Mouse (Mus musculus): ENCODE data around the gene Snx9. TPM values are rescaled to one million over a fixed set of nuclear protein-coding genes. Genes with fewer than 3 reads are reported as not detected.

Gene Snx9
- total and polyA plus RNA-seq, 3 experiments = 12.9 to 22.8 TPM; not detected in 1

DNA sequence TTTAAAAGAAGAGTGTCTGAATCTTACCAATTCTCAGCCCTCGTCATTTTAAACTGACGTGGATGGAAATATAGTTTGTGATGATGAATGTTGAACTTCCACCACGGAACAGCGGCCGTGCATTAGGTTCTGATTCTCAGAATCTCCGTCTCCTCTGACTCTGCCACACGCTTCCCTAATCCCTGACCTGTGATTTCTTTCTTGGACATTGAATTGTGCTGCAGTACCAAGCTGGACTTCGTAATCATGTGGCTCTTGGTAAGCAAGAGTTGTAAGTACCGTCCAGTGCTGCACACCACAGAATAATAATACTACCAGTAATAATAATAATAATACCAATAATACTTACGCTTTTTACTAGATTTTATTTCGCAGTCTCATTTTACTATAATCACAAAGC is 29.6 kb downstream of the Snx9 start:
- no peak for DNase-seq (ENCODE audit: low read depth, low spot score)
- Histone ChIP-seq H3K4me3 (ENCODE audit: control insufficient read depth in 1 of 2, insufficient read depth in 1 of 2, low read depth in 2 of 2, low read length in 2 of 2) (no peak overlapping the region), H3K36me3 (ENCODE audit: control insufficient read depth in 1 of 2, insufficient read depth in 2 of 2, low read length in 2 of 2) (no peaks in the 10 kb centered on the region; a peak in 1 of 4 replicates), H3K27ac (ENCODE audit: control insufficient read depth, low read depth, low read length) (no peak overlapping the region), H3K79me2 (ENCODE audit: control insufficient read depth, insufficient read depth, low read length, poor library complexity) (peaks cover 3% of the 10 kb centered on the region; the same call in 1 of the 2 replicates), H3K27me3 (ENCODE audit: control insufficient read depth in 1 of 2, insufficient read depth in 2 of 2, low read length in 2 of 2) (no peaks in the 10 kb centered on the region), H3K4me1 (ENCODE audit: control insufficient read depth in 1 of 2, insufficient read depth in 2 of 2, low read length in 2 of 2) (peaks cover 0 to 8% of the 10 kb centered on the region in 2 experiments; a peak in 2 of 4 replicates), H3K9me3 (replicated peaks; ENCODE audit: insufficient read depth, low read length) (no peaks in the 10 kb centered on the region), H3K9ac (ENCODE audit: control insufficient read depth, low read depth, low read length, poor library complexity, severe bottlenecking) (no peak overlapping the region)
- TF ChIP-seq ZNF384 (IDR thresholded peaks at IDR 0.05; ENCODE audit: low read depth, low read length) (no peak), JUND (IDR thresholded peaks at IDR 0.05; ENCODE audit: low read depth, low read length) (no peak), MAX (IDR thresholded peaks at IDR 0.05; ENCODE audit: low read length) (no peak)

DNA sequence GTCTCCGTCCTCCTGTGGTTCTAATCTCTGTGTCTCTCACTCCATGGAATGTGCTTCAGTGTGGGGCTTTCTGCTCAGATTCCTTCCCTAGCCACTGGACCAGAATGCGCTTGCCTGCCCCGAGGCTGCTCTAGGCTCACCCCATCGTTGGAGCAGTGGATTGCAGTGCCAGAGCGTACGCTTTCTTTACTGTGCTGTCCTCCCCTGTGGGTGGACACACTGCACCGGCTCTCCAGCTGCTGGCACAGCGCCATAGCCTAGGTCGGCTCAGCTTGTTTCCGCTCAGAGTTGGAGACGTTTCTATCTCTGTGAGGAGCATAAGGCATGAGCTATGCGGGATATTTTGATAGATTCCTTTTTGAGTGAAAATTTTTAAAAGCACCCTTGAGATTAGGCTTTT is 31.4 kb downstream of the Snx9 start:
- Histone ChIP-seq H3K27me3 (ENCODE audit: control insufficient read depth in 1 of 2, insufficient read depth in 2 of 2, low read length in 2 of 2) (no peaks in the 10 kb centered on the region), H3K9ac (ENCODE audit: control insufficient read depth, low read depth, low read length, poor library complexity, severe bottlenecking) (no peak overlapping the region), H3K4me1 (ENCODE audit: control insufficient read depth in 1 of 2, insufficient read depth in 2 of 2, low read length in 2 of 2) (peaks cover 0 to 8% of the 10 kb centered on the region in 2 experiments; a peak in 2 of 4 replicates)

DNA sequence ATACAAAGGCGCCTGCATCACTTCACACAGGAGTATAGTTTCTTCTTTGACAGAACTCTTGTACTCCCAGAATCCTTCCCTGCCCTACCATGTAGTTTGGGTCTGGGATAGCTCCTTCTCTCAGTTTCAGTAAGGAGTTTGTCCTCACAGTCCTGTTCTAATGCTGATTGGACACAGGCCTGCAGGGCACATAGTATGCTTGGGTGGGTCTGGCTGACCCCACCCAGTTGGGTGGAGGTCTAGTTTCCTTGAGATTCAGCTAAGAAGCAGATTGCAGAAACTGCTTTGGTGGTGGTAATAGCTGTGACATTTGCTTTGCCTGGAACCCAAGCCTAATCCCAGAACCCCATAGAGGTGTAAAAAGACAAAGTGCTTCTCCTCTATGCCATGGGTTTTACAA is 33.4 kb downstream of the Snx9 start:
- DNase-seq (ENCODE audit: low read depth, low spot score) = no peak
- no peak overlapping the region for H3K27ac ChIP-seq (ENCODE audit: control insufficient read depth, low read depth, low read length)
- H3K9me3 ChIP-seq (replicated peaks; ENCODE audit: insufficient read depth, low read length) = no peaks in the 10 kb centered on the region
- no peak overlapping the region for H3K9ac ChIP-seq (ENCODE audit: control insufficient read depth, low read depth, low read length, poor library complexity, severe bottlenecking)
- peaks cover 3% of the 10 kb centered on the region; the same call in 1 of the 2 replicates for H3K79me2 ChIP-seq (ENCODE audit: control insufficient read depth, insufficient read depth, low read length, poor library complexity)
- no peak for TF ChIP-seq CHD2 (IDR thresholded peaks at IDR 0.05; ENCODE audit: low read length)
- no peak for TF ChIP-seq ZC3H11A (IDR thresholded peaks at IDR 0.05; ENCODE audit: low read depth, low read length)
- TF ChIP-seq ZNF384 (IDR thresholded peaks at IDR 0.05; ENCODE audit: low read depth, low read length) = no peak
- TF ChIP-seq E2F4 (IDR thresholded peaks at IDR 0.05; ENCODE audit: borderline replicate concordance, low read depth, low read length) = no peak
- TF ChIP-seq TCF12 (IDR thresholded peaks at IDR 0.05; ENCODE audit: low read depth, low read length) = no peak
- no peak for TF ChIP-seq SMC3 (IDR thresholded peaks at IDR 0.05; ENCODE audit: low read depth, low read length)
- TF ChIP-seq MAFK (IDR thresholded peaks at IDR 0.05; ENCODE audit: borderline replicate concordance, low read depth, low read length) = no peak
- TF ChIP-seq CHD1 (IDR thresholded peaks at IDR 0.05; ENCODE audit: low read depth, low read length) = no peak
- TF ChIP-seq MYC (IDR thresholded peaks at IDR 0.05; ENCODE audit: low read depth, low read length) = no peak
- no peak for TF ChIP-seq ZMIZ1 (IDR thresholded peaks at IDR 0.05; ENCODE audit: low read depth, low read length)
- no peak for TF ChIP-seq MAZ (IDR thresholded peaks at IDR 0.05; ENCODE audit: low read depth, low read length)
- TF ChIP-seq RCOR1 (IDR thresholded peaks at IDR 0.05; ENCODE audit: low read depth, low read length) = no peak
- no peak for TF ChIP-seq GABPA (IDR thresholded peaks at IDR 0.05; ENCODE audit: low read depth, low read length)
- no peak for TF ChIP-seq POLR2AphosphoS5 (IDR thresholded peaks at IDR 0.05; ENCODE audit: borderline replicate concordance, low read depth, low read length)
- no peak for TF ChIP-seq ELF1 (IDR thresholded peaks at IDR 0.05; ENCODE audit: low read depth, low read length)
- no peak overlapping the region for H3K4me3 ChIP-seq (ENCODE audit: control insufficient read depth in 1 of 2, insufficient read depth in 1 of 2, low read depth in 2 of 2, low read length in 2 of 2)
- H3K4me1 ChIP-seq (ENCODE audit: control insufficient read depth in 1 of 2, insufficient read depth in 2 of 2, low read length in 2 of 2) = peaks cover 0 to 8% of the 10 kb centered on the region in 2 experiments; a peak in 2 of 4 replicates
- H3K36me3 ChIP-seq (ENCODE audit: control insufficient read depth in 1 of 2, insufficient read depth in 2 of 2, low read length in 2 of 2) = no peaks in the 10 kb centered on the region; a peak in 1 of 4 replicates
- no peaks in the 10 kb centered on the region for H3K27me3 ChIP-seq (ENCODE audit: control insufficient read depth in 1 of 2, insufficient read depth in 2 of 2, low read length in 2 of 2)

More for the DNA sequence above, 31.4 kb downstream of the Snx9 start:
- Histone ChIP-seq H3K4me3 (ENCODE audit: control insufficient read depth in 1 of 2, insufficient read depth in 1 of 2, low read depth in 2 of 2, low read length in 2 of 2) (no peak overlapping the region), H3K36me3 (ENCODE audit: control insufficient read depth in 1 of 2, insufficient read depth in 2 of 2, low read length in 2 of 2) (no peaks in the 10 kb centered on the region; a peak in 1 of 4 replicates), H3K9me3 (replicated peaks; ENCODE audit: insufficient read depth, low read length) (no peaks in the 10 kb centered on the region), H3K27ac (ENCODE audit: control insufficient read depth, low read depth, low read length) (no peak overlapping the region), H3K79me2 (ENCODE audit: control insufficient read depth, insufficient read depth, low read length, poor library complexity) (peaks cover 3% of the 10 kb centered on the region; the same call in 1 of the 2 replicates)
- TF ChIP-seq RAD21 (IDR thresholded peaks at IDR 0.05; ENCODE audit: low read depth, low read length) = no peak
- no peak for TF ChIP-seq BHLHE40 (IDR thresholded peaks at IDR 0.05; ENCODE audit: borderline replicate concordance, low read depth, low read length)
- TF ChIP-seq ZKSCAN1 (IDR thresholded peaks at IDR 0.05; ENCODE audit: low read depth, low read length) = no peak
- no peak for TF ChIP-seq POLR2A (IDR thresholded peaks at IDR 0.05; ENCODE audit: control insufficient read depth in 1 of 2, insufficient read depth in 1 of 2, low read depth in 1 of 2, low read length in 2 of 2, poor library complexity in 1 of 2)
- no peak for TF ChIP-seq EP300 (IDR thresholded peaks at IDR 0.05; ENCODE audit: low read depth in 1 of 2, low read length in 2 of 2)
- TF ChIP-seq ZMIZ1 (IDR thresholded peaks at IDR 0.05; ENCODE audit: low read depth, low read length) = no peak
- TF ChIP-seq HCFC1 (IDR thresholded peaks at IDR 0.05; ENCODE audit: low read depth, low read length) = no peak
- no peak for TF ChIP-seq GATA1 (IDR thresholded peaks at IDR 0.05; ENCODE audit: low read depth, low read length)
- TF ChIP-seq GABPA (IDR thresholded peaks at IDR 0.05; ENCODE audit: low read depth, low read length) = no peak
- TF ChIP-seq JUND (IDR thresholded peaks at IDR 0.05; ENCODE audit: low read depth, low read length) = no peak
- no peak for TF ChIP-seq CTCF (IDR thresholded peaks at IDR 0.05 in 2 of 3, conservative IDR thresholded peaks at IDR 0.05 in 1 of 3; ENCODE audit: control insufficient read depth in 1 of 3, insufficient read depth in 1 of 3, low read depth in 2 of 3, low read length in 3 of 3, poor library complexity in 1 of 3, severe bottlenecking in 1 of 3)
- no peak for DNase-seq (ENCODE audit: low read depth, low spot score)
